Mouse (Mus musculus): ENCODE measurements around the gene Boc. TPM values are rescaled to one million over a fixed set of nuclear protein-coding genes. Genes with fewer than 3 reads are reported as not detected.
"Not testable (repeated sequence)": the region's sequence is repeated elsewhere in the genome, so short reads cannot be mapped to it uniquely, and the experiment has no call there.

Boc gene
- polyA plus RNA-seq, 1 experiment from 2014 or later, result 27.3 TPM

DNA sequence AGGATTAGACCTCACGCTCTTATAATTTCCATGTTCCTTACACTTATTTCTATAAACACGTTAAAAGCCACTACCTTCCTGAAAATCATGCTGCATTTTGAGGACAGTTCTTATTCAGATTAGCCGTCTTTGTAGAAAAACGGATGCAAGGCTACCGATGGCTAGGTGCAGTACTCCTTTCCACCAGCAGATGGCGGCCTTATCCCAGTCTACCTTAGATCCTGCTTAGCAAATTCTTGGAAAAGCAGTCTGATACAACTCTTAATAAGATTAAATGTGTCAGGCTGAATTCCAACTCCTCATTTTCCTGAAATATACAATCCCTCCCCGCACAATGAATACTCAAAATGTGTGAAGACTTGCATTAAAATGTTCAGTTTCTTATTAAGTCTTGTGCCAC lies 74.6 kb downstream of the Boc start:
- Histone ChIP-seq H3K9ac (replicated peaks) (no peak overlapping the region), H3K27me3 (no peaks in the 10 kb centered on the region), H3K4me1 (replicated peaks) (peaks cover 28% of the 10 kb centered on the region), H3K27ac (no peak overlapping the region), H3K36me3 (peaks cover 26% of the 10 kb centered on the region), H3K9me3 (no peaks in the 10 kb centered on the region), H3K4me2 (replicated peaks) (no peak overlapping the region), H3K4me3 (replicated peaks) (no peak overlapping the region)
- no peak for ATAC-seq
- WGBS, result 8% methylated on average over 7 of the region's 7 CpGs

DNA sequence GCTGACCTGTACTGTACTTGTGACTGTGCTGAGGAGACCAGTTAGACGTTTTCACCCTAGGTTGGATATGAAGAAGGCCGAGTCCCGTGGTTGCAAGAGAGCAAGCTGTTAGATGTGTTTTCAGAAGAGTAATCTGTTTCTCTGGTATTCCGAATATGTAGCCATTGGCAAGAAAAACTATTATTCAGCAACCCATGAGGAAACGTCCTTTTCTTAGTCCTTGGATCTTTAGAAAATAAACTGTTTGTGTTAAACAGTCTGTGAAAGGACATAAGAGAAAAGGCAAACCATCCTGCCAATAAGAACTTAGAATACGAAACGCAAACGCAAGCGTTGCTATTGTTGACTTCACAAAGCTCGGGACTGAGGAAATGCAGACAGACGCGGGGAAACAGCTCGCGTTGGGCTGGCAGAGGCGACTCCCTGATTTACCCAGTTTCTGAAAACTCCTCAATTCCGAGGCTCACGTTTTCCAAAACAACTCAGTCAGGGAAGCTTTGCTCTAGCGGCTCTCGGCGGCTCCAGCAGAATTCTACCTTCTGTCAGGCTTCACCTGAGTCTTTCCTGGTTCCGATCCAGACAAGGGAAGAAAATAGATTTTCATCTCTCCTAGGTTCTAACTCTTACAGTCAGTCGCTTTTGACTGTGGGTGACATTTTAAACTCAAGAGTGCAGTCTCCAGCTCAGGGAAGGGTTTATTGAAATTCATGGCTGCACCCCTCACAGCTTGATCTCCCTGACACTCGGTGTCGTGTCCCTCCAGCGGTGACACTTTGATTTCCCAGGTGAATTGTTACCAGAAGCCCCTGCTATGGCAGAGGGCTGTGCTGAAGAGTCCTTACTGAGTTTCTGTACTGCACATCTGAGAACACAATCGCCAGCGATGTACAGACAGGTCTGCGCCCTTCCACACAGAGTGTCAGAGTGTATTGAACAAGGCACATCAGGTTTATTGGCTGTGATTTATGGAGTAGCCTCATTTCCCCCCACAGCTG lies 76.8 kb downstream of the Boc start:
- peaks cover 19% of the 10 kb centered on the region for H3K4me1 ChIP-seq (replicated peaks)
- H3K4me2 ChIP-seq (replicated peaks), result no peak overlapping the region
- H3K36me3 ChIP-seq, result peaks cover 10% of the 10 kb centered on the region
- H3K9ac ChIP-seq (replicated peaks), result no peak overlapping the region
- H3K27me3 ChIP-seq, result no peaks in the 10 kb centered on the region
- no peak overlapping the region for H3K27ac ChIP-seq
- no peak for ATAC-seq
- 43% methylated on average over 28 of the region's 28 CpGs for WGBS
- no peak overlapping the region for H3K4me3 ChIP-seq (replicated peaks)
- H3K9me3 ChIP-seq, result no peaks in the 10 kb centered on the region

DNA sequence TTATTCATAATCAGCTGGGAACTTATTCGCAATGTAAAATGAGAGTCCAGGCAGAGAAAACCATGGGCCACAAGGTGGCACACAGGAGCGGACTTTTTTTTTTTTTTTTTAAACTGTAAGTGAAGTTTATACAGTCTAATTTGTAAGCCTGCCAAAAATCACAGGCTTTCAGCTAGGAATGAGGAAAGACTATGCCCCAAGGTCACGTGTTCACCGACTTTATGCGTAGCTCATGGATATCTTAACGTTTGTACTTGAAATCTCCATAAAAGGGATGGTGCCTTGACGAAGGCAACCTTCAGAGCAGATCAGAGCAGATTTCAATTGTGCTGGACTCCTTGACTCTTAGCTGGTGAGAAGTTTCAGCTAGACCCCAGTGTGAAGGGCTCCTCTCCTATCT lies 78.1 kb downstream of the Boc start:
- 74% methylated on average over 7 of the region's 7 CpGs for WGBS
- Histone ChIP-seq H3K9ac (replicated peaks) (no peak overlapping the region), H3K4me2 (replicated peaks) (no peak overlapping the region), H3K27ac (no peak overlapping the region), H3K4me1 (replicated peaks) (peaks cover 7% of the 10 kb centered on the region; the same call in 1 of the 2 replicates), H3K9me3 (no peaks in the 10 kb centered on the region), H3K36me3 (no peaks in the 10 kb centered on the region), H3K4me3 (replicated peaks) (no peak overlapping the region), H3K27me3 (no peaks in the 10 kb centered on the region)
- no peak for ATAC-seq

DNA sequence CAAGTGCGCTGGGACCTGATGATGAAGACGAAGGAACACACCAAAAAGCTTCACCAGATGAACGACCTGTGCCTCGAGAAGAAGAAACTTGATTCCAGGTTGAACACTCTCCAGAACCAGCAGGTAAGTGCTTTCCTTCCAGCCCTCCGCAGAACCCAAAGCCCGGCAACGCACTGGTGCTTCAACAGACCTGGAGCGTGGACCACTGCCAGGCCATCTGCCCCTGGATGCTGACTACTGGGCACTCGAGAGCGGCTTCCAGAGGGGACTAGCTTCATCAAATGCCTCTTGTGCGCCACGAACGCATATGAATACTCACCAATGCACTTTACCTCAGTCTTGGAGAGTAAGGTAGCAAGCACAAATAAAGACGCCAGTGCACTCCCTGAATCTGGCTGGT lies 78.8 kb downstream of the Boc start:
- Histone ChIP-seq H3K9ac (replicated peaks) (no peak overlapping the region), H3K4me3 (replicated peaks) (no peak overlapping the region), H3K36me3 (no peaks in the 10 kb centered on the region), H3K27ac (no peak overlapping the region), H3K27me3 (no peaks in the 10 kb centered on the region), H3K9me3 (no peaks in the 10 kb centered on the region), H3K4me2 (replicated peaks) (no peak overlapping the region), H3K4me1 (replicated peaks) (peaks cover 7% of the 10 kb centered on the region; the same call in 1 of the 2 replicates)
- 91% methylated on average over 14 of the region's 14 CpGs for WGBS
- ATAC-seq, result no peak

DNA sequence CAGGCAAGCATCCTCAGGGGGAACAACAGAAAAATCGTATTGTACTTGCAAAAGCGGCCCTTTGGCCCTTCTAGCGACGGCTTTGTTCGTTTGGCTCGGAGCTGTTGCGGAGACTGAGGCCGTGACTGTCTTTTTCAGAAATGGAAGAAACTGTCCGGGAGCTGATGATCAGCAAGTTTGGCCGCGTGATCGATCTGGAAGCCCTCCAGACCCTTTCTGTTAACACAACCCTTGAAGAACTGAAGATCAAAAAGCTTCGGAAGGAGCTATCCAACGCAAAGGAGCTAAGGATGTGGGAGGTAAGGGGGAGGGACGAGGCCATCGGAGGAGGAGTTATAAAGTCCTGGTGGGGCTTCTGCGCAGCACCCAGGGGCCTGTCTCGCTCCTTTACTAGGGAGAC lies 79.9 kb downstream of the Boc start:
- Histone ChIP-seq H3K27me3 (no peaks in the 10 kb centered on the region), H3K4me1 (replicated peaks) (peaks cover 7% of the 10 kb centered on the region; the same call in 1 of the 2 replicates), H3K36me3 (0 out of 2 replicates have a peak, but pooled peaks cover 3% of the 10 kb centered on the region), H3K9ac (replicated peaks) (no peak overlapping the region), H3K9me3 (no peaks in the 10 kb centered on the region), H3K27ac (no peak overlapping the region), H3K4me2 (replicated peaks) (peak overlapping the region; percentile 26; the same call in 1 of the 2 replicates), H3K4me3 (replicated peaks) (no peak overlapping the region)
- 46% methylated on average over 18 of the region's 18 CpGs for WGBS
- ATAC-seq, result no peak

DNA sequence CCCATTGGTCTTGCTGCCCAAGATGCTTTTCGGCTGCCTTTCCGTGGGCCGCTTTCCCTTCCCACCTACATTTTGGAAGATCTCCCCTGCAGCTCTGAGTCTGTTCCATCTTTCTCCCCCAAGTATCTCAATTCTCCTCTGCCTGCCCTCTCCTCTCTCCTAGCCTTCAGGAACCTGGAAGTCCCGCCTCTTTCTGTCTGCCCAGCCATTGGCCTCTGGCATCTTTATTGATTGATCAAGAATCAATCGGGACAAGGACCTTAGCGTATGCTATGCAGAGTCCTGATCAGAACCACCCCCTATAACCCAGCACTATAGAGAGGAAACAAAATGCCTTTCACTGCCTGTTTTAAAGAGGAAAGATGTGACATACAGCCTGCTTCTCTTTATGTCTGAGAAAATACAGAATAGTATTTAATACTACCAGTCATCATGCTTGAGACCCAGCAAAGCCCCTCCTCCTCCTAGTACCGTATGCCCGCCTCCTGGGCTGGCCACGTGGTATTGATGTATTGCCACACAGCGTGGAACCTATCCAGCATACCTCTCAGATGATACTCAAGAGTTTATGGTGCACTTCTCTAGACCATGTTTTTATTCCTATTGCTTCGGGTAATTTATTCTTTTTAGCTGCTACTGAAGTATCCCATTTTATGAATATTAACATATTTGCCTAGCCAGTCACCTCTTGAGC lies 82.9 kb downstream of the Boc start:
- Histone ChIP-seq H3K4me2 (replicated peaks) (no peak overlapping the region), H3K27ac (no peak overlapping the region), H3K27me3 (no peaks in the 10 kb centered on the region), H3K4me3 (replicated peaks) (no peak overlapping the region), H3K9me3 (no peaks in the 10 kb centered on the region), H3K4me1 (replicated peaks) (no peaks in the 10 kb centered on the region), H3K9ac (replicated peaks) (no peak overlapping the region), H3K36me3 (0 out of 2 replicates have a peak, but pooled peaks cover 3% of the 10 kb centered on the region)
- no peak for ATAC-seq
- 91% methylated on average over 11 of the region's 11 CpGs for WGBS

DNA sequence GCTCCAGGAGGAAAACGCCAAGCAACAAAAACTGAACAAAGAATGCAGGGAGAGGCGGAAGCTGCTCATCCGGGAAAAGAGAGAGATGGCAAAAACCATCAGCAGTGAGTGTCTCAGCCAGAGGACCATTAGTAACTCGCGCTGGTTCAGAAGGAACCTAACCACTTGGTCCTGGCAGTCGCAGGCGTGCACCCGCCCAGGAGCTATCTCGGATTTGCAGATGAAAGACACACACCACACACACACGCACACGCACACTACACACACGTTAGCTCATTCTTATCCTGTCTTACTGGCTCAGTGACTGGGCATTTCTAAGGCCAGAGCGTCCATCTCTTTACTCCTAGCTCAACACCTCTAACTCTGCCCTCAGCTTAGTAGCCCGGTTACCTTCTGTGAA lies 83.4 kb downstream of the Boc start:
- Histone ChIP-seq H3K27me3 (no peaks in the 10 kb centered on the region), H3K4me2 (replicated peaks) (no peak overlapping the region), H3K9me3 (no peaks in the 10 kb centered on the region), H3K27ac (no peak overlapping the region), H3K4me1 (replicated peaks) (no peaks in the 10 kb centered on the region), H3K4me3 (replicated peaks) (no peak overlapping the region), H3K9ac (replicated peaks) (no peak overlapping the region), H3K36me3 (0 out of 2 replicates have a peak, but pooled peaks cover 3% of the 10 kb centered on the region)
- WGBS, result 94% methylated on average over 14 of the region's 14 CpGs
- ATAC-seq, result no peak

DNA sequence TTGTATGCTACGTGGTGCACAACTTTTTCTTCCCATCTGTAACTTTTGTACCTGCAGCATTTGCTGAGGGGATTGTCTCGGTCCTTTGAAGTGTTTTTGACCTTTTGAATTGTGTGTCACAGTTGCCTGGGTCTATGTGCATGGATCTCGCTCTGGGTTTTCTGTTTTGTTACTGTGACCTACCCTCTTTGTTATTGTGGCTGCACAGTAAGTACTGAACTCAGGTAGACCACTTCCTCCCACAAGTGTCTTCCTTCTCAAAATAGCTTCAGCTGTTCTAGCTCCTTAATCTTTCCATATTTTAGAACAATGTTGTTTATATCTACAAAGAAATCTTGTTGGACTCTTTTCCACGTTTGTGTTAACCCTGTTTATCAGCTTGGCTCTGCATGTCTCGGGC lies 97.8 kb downstream of the Boc start:
- 87% methylated on average over 5 of the region's 5 CpGs for WGBS
- ATAC-seq, result no peak

DNA sequence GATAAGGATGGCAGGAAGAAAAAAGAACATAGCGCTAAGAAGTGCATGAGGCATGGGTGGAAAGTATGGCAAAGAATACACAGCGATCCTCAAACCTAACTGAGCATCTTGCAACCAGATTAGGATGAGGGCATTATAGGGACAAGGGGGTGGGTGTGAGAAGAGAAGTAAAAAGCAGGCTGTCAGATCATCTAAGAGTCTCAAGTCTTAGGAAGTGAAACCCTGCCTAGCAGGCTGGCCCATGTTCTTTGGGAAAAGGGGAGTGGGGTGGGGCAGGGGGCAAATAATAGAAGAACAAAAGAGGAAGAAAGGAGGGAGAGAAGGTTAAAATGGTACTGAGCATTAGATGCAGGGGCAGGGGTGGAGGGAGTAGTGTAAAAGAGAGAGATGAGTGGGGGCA lies 99.9 kb downstream of the Boc start:
- H3K4me1 ChIP-seq (replicated peaks), result no peaks in the 10 kb centered on the region
- WGBS, result 92% methylated on average over 2 of the region's 2 CpGs
- H3K36me3 ChIP-seq, result no peaks in the 10 kb centered on the region
- H3K4me2 ChIP-seq (replicated peaks), result no peak overlapping the region
- ATAC-seq, result no peak
- no peaks in the 10 kb centered on the region for H3K27me3 ChIP-seq
- H3K9me3 ChIP-seq, result no peaks in the 10 kb centered on the region
- no peak overlapping the region for H3K4me3 ChIP-seq (replicated peaks)
- H3K9ac ChIP-seq (replicated peaks), result no peak overlapping the region
- H3K27ac ChIP-seq, result no peak overlapping the region

More for the DNA sequence above, 97.8 kb downstream of the Boc start:
- Histone ChIP-seq H3K4me1 (replicated peaks) (no peaks in the 10 kb centered on the region), H3K27ac (no peak overlapping the region), H3K27me3 (no peaks in the 10 kb centered on the region), H3K9me3 (no peaks in the 10 kb centered on the region), H3K4me3 (replicated peaks) (no peak overlapping the region), H3K9ac (replicated peaks) (no peak overlapping the region), H3K36me3 (no peaks in the 10 kb centered on the region), H3K4me2 (replicated peaks) (no peak overlapping the region)

DNA sequence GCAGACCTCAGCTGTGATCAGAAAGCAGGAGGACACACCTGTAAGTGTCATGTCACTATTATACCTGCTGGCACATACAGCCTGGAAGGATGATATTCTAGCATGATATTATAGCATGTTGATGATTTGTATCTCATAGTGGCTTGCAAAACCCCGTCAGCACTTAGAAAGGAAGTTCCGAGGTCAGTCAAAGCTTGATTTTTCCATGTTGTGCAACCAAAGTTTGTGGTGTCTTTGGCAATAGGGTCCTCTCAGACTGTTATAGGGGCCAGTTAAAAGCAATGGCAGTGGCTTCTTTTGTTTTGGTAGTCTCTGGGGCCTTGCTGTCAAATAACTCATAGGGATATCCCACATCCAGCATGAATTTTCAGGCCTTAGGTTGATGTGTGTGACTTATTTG lies 100.8 kb downstream of the Boc start:
- H3K9ac ChIP-seq (replicated peaks), result no peak overlapping the region
- H3K4me1 ChIP-seq (replicated peaks), result no peaks in the 10 kb centered on the region
- 95% methylated on average over 2 of the region's 2 CpGs for WGBS
- H3K4me2 ChIP-seq (replicated peaks), result no peak overlapping the region
- no peaks in the 10 kb centered on the region for H3K9me3 ChIP-seq
- no peak overlapping the region for H3K27ac ChIP-seq
- H3K4me3 ChIP-seq (replicated peaks), result no peak overlapping the region
- H3K36me3 ChIP-seq, result no peaks in the 10 kb centered on the region
- H3K27me3 ChIP-seq, result no peaks in the 10 kb centered on the region
- ATAC-seq, result no peak

DNA sequence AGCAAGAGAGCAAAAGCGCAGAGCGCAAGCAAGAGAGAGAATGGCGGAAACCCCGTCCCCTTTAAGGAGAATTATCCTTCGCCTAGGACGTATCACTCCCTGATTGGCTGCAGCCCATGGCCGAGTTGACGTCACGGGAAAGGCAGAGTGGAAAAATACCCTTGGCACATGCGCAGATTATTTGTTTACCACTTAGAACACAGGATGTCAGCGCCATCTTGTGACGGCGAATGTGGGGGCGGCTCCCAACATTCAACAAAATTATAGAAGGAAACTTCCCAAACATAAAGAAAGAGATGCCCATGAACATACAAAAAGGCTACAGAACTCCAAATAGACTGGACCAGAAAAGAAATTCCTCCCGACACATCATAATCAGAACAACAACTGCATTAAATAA lies 116.8 kb downstream of the Boc start:
- H3K36me3 ChIP-seq; H3K4me1 ChIP-seq (replicated peaks); H3K9ac ChIP-seq (replicated peaks); H3K27ac ChIP-seq; H3K27me3 ChIP-seq; H3K4me2 ChIP-seq (replicated peaks); H3K9me3 ChIP-seq; ATAC-seq; H3K4me3 ChIP-seq (replicated peaks): not testable (repeated sequence)
- WGBS, result 97% methylated on average over 15 of the region's 15 CpGs

DNA sequence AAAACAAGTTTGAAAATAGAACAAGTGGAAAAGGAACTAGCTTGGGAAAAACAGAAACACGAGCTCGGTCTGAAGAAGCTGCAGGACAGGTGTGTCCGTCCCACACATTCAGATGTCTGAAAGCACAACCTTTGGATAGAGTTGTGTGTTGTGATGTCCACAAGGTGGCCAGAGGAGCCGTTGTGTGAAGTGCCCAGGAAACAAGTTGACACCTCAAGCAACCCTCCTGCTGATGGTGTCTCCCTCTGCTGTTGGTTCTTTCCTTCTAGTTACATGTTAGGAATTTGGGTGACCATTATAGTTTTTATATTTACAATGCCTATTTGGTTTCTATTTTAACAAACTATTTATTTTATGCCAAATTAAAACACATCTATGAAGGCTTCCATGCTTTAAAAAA lies 123.2 kb downstream of the Boc start:
- H3K9me3 ChIP-seq, result no peaks in the 10 kb centered on the region
- H3K27me3 ChIP-seq, result no peaks in the 10 kb centered on the region
- no peak overlapping the region for H3K9ac ChIP-seq (replicated peaks)
- WGBS, result 71% methylated on average over 4 of the region's 4 CpGs
- H3K4me1 ChIP-seq (replicated peaks), result no peaks in the 10 kb centered on the region
- no peaks in the 10 kb centered on the region for H3K36me3 ChIP-seq
- no peak for ATAC-seq
- H3K4me3 ChIP-seq (replicated peaks), result no peak overlapping the region
- H3K27ac ChIP-seq, result no peak overlapping the region
- H3K4me2 ChIP-seq (replicated peaks), result no peak overlapping the region
